In the genomic region with DNA sequence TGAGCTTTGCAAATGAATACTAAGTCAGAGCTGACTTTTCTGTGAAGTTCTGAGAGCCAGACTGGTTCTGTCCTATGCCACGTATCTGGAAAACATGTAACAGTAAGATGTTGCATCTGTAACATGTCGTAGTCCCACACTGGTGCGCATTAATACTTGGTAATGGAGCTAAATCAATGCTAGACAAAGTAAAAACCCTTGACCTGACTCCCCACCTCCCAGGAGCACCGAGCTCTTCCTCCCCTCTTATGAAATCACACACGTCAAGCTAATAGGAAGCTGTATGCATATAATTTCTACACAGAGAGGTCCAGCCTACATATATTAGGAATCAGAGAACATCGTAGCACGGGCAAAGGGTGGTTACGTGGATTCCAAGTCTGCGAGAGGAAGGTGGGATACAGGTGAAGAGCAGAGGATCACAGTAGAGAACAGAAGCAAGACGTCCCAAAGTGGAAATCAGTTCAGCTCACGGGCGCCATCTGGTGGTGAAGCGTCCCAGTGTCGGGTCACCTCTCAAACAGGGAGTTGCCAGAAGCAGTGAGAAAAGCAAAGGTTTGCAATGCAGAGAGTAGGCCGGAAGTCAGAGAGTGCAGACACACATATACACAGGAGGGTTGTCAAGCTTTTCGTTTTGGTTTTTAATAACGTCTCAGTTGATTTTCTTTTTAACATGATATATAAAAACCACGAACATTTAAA, we compare ENCODE assay signal across 8 mouse cellular contexts.
DNase-seq lines count a peak whose midpoint lies in the region.

No protein-coding gene starts in this region.

- DNase-seq in T-cell, adult 2 months (ENCODE audit: low spot score) = peak; percentile 89
- DNase-seq in cerebellum, adult 9-11 months = peak; percentile 65
- DNase-seq in frontal cortex, postnatal 14 days (ENCODE audit: low spot score in 2 of 2) = peak; percentile 75 to 92
- DNase-seq in hindlimb bud, embryonic 11.5 days (ENCODE audit: extremely low spot score, low read depth, low spot score) = peak; percentile 77
- peak; percentile 91 to 97 for DNase-seq in left cerebral cortex, adult 18-20 months (ENCODE audit: low spot score in 2 of 2)
- DNase-seq in mesoderm, embryonic 11.5 days (ENCODE audit: low read depth, low spot score) = peak; percentile 90
- peak; percentile 94 for DNase-seq in right cerebral cortex, postnatal 14 days
- peak; percentile 85 to 89 for DNase-seq in urinary bladder, postnatal 36 days (ENCODE audit: low spot score in 2 of 2)

Comparison
In these comparisons a context has a peak if more than half of its experiments do, and no peak if none do; other contexts are left out.
1. Peak in every context shown above with its lines: DNase-seq.